Mouse (Mus musculus): ENCODE results near the gene Ccdc148.
A peak's percentile ranks its signal among the peaks of the same experiment; 100 is the strongest.

The Ccdc148 gene

GRCm38 (mm10) chr2:59160605-59160963 lies at the start of gene Ccdc148, which contains the start of gene Pkp4:
Ccdc148 (minus strand) TSS chr2:59160683.
Pkp4 (plus strand) TSS chr2:59160850.
- peak; percentile 90 for DNase-seq (ENCODE audit: low read depth)

GRCm38 (mm10) chr2:59208276-59208675 lies 47.8 kb upstream of the Ccdc148 start:
- no peak for DNase-seq (ENCODE audit: low read depth)

GRCm38 (mm10) chr2:59207725-59208124 lies 47.2 kb upstream of the Ccdc148 start:
- no peak for DNase-seq (ENCODE audit: low read depth)

- no peak for DNase-seq (ENCODE audit: low read depth)
Measured at GRCm38 (mm10) chr2:59207240-59207639, 46.8 kb upstream of the Ccdc148 start.

GRCm38 (mm10) chr2:59206190-59206589 lies 45.7 kb upstream of the Ccdc148 start:
- no peak for DNase-seq (ENCODE audit: low read depth)

- no peak for DNase-seq (ENCODE audit: low read depth)
Measured at GRCm38 (mm10) chr2:59205092-59205491, 44.6 kb upstream of the Ccdc148 start.

GRCm38 (mm10) chr2:59203627-59204425 lies 43.3 kb upstream of the Ccdc148 start:
- DNase-seq (ENCODE audit: low read depth): peak; percentile 19

GRCm38 (mm10) chr2:59202930-59203329 lies 42.4 kb upstream of the Ccdc148 start:
- peak; percentile 75 for DNase-seq (ENCODE audit: low read depth)

GRCm38 (mm10) chr2:59200511-59200910 lies 40.0 kb upstream of the Ccdc148 start:
- DNase-seq (ENCODE audit: low read depth): no peak

GRCm38 (mm10) chr2:59199476-59199976 lies 39.0 kb upstream of the Ccdc148 start:
- no peak for DNase-seq (ENCODE audit: low read depth)

GRCm38 (mm10) chr2:59197156-59197555 lies 36.7 kb upstream of the Ccdc148 start:
- DNase-seq (ENCODE audit: low read depth): no peak

GRCm38 (mm10) chr2:59193117-59193516 lies 32.6 kb upstream of the Ccdc148 start:
- no peak for DNase-seq (ENCODE audit: low read depth)

GRCm38 (mm10) chr2:59191466-59191865 lies 31.0 kb upstream of the Ccdc148 start:
- DNase-seq (ENCODE audit: low read depth): no peak

- DNase-seq (ENCODE audit: low read depth): no peak
Measured at GRCm38 (mm10) chr2:59190186-59190585, 29.7 kb upstream of the Ccdc148 start.

GRCm38 (mm10) chr2:59189661-59190185 lies 29.2 kb upstream of the Ccdc148 start:
- no peak for DNase-seq (ENCODE audit: low read depth)

- no peak for DNase-seq (ENCODE audit: low read depth)
Measured at GRCm38 (mm10) chr2:59188306-59188705, 27.8 kb upstream of the Ccdc148 start.

- DNase-seq (ENCODE audit: low read depth): no peak
Measured at GRCm38 (mm10) chr2:59186966-59187365, 26.5 kb upstream of the Ccdc148 start.

GRCm38 (mm10) chr2:59186122-59186521 lies 25.6 kb upstream of the Ccdc148 start:
- no peak for DNase-seq (ENCODE audit: low read depth)

GRCm38 (mm10) chr2:59184107-59185064 lies 23.9 kb upstream of the Ccdc148 start:
- DNase-seq (ENCODE audit: low read depth): peak; percentile 62

GRCm38 (mm10) chr2:59183541-59183940 lies 23.1 kb upstream of the Ccdc148 start:
- no peak for DNase-seq (ENCODE audit: low read depth)

- DNase-seq (ENCODE audit: low read depth): no peak
Measured at GRCm38 (mm10) chr2:59181321-59182113, 21.0 kb upstream of the Ccdc148 start.

- DNase-seq (ENCODE audit: low read depth): no peak
Measured at GRCm38 (mm10) chr2:59179487-59179886, 19.0 kb upstream of the Ccdc148 start.
